Mouse (Mus musculus): ENCODE results near the gene Gkn3.

- TF ChIP-seq GATA1 (IDR thresholded peaks at IDR 0.05; ENCODE audit: borderline replicate concordance, low read length) (no peak), FLI1 (IDR thresholded peaks at IDR 0.05; ENCODE audit: low read length) (no peak)
Measured at GRCm38 (mm10) chr6:87422304-87422703, 33.6 kb upstream of the Gkn3 start.

Measured in megakaryocyte, embryonic 14.5 days (primary cell).